Mouse (Mus musculus): ENCODE measurements around the gene Rab14. TPM values are rescaled to one million over a fixed set of nuclear protein-coding genes. Genes with fewer than 3 reads are reported as not detected.

Rab14 gene
- total RNA-seq, 2 experiments from 2014 or later, result 235 to 239 TPM

GRCm38 (mm10) chr2:35203729-35204128 is 2.8 kb upstream of the Rab14 start:
- DNase-seq (ENCODE audit: low spot score in 2 of 2), result no peak

GRCm38 (mm10) chr2:35199971-35200897 is 686 bp downstream of the Rab14 start:
- DNase-seq (ENCODE audit: low spot score in 2 of 2), result peak; percentile 30 to 41

GRCm38 (mm10) chr2:35199541-35199940 is 1.4 kb downstream of the Rab14 start:
- no peak for DNase-seq (ENCODE audit: low spot score in 2 of 2)

- DNase-seq (ENCODE audit: low spot score in 2 of 2), result no peak
Observed at GRCm38 (mm10) chr2:35195626-35196544, 5.0 kb downstream of the Rab14 start.

- DNase-seq (ENCODE audit: low spot score in 2 of 2), result no peak
Observed at GRCm38 (mm10) chr2:35193976-35194375, 6.9 kb downstream of the Rab14 start.

- no peak for DNase-seq (ENCODE audit: low spot score in 2 of 2)
Observed at GRCm38 (mm10) chr2:35188929-35189328, 12.0 kb downstream of the Rab14 start.

GRCm38 (mm10) chr2:35183115-35183673 is 17.7 kb downstream of the Rab14 start:
- DNase-seq (ENCODE audit: low spot score in 2 of 2), result peak in 1 of 2 experiments; percentile 26

GRCm38 (mm10) chr2:35178153-35178552 is 22.8 kb downstream of the Rab14 start:
- DNase-seq (ENCODE audit: low spot score in 2 of 2), result no peak

GRCm38 (mm10) chr2:35175281-35176065 is 25.4 kb downstream of the Rab14 start:
- peak; percentile 60 to 63 for DNase-seq (ENCODE audit: low spot score in 2 of 2)

- no peak for DNase-seq (ENCODE audit: low spot score in 2 of 2)
Observed at GRCm38 (mm10) chr2:35174100-35174499, 26.8 kb downstream of the Rab14 start.

GRCm38 (mm10) chr2:35173666-35174065 is 27.3 kb downstream of the Rab14 start:
- DNase-seq (ENCODE audit: low spot score in 2 of 2), result no peak

GRCm38 (mm10) chr2:35172246-35172645 is 28.7 kb downstream of the Rab14 start:
- no peak for DNase-seq (ENCODE audit: low spot score in 2 of 2)

- no peak for DNase-seq (ENCODE audit: low spot score in 2 of 2)
Observed at GRCm38 (mm10) chr2:35171341-35171861, 29.5 kb downstream of the Rab14 start.

GRCm38 (mm10) chr2:35169452-35169851 is 31.5 kb downstream of the Rab14 start:
- no peak for DNase-seq (ENCODE audit: low spot score in 2 of 2)

- no peak for DNase-seq (ENCODE audit: low spot score in 2 of 2)
Observed at GRCm38 (mm10) chr2:35166816-35167215, 34.1 kb downstream of the Rab14 start.

GRCm38 (mm10) chr2:35165416-35165815 is 35.5 kb downstream of the Rab14 start:
- no peak for DNase-seq (ENCODE audit: low spot score in 2 of 2)

- no peak for DNase-seq (ENCODE audit: low spot score in 2 of 2)
Observed at GRCm38 (mm10) chr2:35163396-35163795, 37.5 kb downstream of the Rab14 start.

- DNase-seq (ENCODE audit: low spot score in 2 of 2), result no peak
Observed at GRCm38 (mm10) chr2:35161846-35162488, 39.0 kb downstream of the Rab14 start.

- DNase-seq (ENCODE audit: low spot score in 2 of 2), result no peak
Observed at GRCm38 (mm10) chr2:35160206-35160605, 40.7 kb downstream of the Rab14 start.

GRCm38 (mm10) chr2:35158358-35158757 is 42.6 kb downstream of the Rab14 start:
- no peak for DNase-seq (ENCODE audit: low spot score in 2 of 2)
